Mouse (Mus musculus): ENCODE results near the gene Scn8a. TPM values are rescaled to one million over a fixed set of nuclear protein-coding genes. Genes with fewer than 3 reads are reported as not detected.
A peak's percentile ranks its signal among the peaks of the same experiment; 100 is the strongest.

The Scn8a gene
- polyA plus RNA-seq, 1 experiment from 2014 or later, result 1.3 TPM

DNA sequence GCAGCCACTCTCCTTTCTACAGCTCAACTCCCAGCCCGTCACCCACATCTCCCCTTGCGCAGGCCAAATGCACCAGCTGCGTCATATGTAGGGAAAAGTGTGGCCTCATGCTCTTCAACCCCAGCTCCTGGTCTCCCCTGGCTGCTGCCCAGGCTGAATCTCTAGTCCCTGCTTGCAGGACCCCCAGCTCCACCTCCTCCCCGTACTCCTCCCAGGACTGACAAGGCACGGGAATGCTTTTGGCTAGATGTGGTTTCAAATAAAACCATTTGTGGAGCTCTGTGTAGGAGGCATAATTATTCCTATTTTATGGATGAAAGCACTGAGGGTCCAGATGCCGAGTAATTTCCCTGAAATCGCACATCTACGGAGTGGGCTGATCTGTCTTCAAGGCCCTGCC is 37.5 kb upstream of the Scn8a start:
- WGBS, result 79% methylated on average over 8 of the region's 8 CpGs

DNA sequence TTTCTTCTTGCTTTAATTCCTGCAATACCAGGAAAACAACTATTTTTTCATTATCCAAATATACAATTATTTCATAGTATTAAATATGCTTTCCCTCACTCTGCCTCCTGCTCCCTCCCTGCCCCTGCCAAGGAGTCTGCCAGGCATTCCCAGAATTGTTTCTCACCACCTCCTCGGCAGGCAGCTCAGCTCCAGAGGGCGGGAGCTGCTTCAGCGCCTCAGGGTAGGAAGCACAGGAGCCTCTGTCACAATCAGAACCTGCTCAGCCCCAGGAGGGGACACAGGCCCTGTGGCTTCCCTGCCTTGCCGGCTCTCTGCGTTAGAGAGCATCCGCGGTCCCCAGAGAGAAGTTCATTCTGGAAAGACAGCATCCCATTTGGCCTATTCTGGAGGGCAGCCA is 36.9 kb upstream of the Scn8a start:
- peaks cover 2% of the 10 kb centered on the region; the same call in 1 of the 2 replicates for H3K9me3 ChIP-seq (ENCODE audit: low read depth, low read length)
- WGBS, result 31% methylated on average over 7 of the region's 7 CpGs
- DNase-seq, result no peak
- no peak overlapping the region for H3K4me2 ChIP-seq
- no peak overlapping the region for H3K27ac ChIP-seq (ENCODE audit: low read depth)
- H3K36me3 ChIP-seq (ENCODE audit: insufficient read depth), result no peaks in the 10 kb centered on the region
- no peak for TF ChIP-seq CTCF (IDR thresholded peaks at IDR 0.05; ENCODE audit: low read depth)
- H3K4me1 ChIP-seq (ENCODE audit: insufficient read depth), result no peaks in the 10 kb centered on the region
- H3K27me3 ChIP-seq (ENCODE audit: insufficient read depth, low read length), result no peaks in the 10 kb centered on the region; the same call in 1 of the 2 replicates
- no peak overlapping the region for H3K4me3 ChIP-seq (ENCODE audit: low read depth, low read length)
- ATAC-seq (ENCODE audit: insufficient read depth), result no peak
- H3K9ac ChIP-seq, result no peak overlapping the region

More for the DNA sequence above, 37.5 kb upstream of the Scn8a start:
- Histone ChIP-seq H3K9ac (no peak overlapping the region), H3K4me1 (ENCODE audit: insufficient read depth) (no peaks in the 10 kb centered on the region), H3K4me3 (ENCODE audit: low read depth, low read length) (no peak overlapping the region), H3K9me3 (ENCODE audit: low read depth, low read length) (no peaks in the 10 kb centered on the region), H3K27ac (ENCODE audit: low read depth) (no peak overlapping the region), H3K27me3 (ENCODE audit: insufficient read depth, low read length) (no peaks in the 10 kb centered on the region; the same call in 1 of the 2 replicates), H3K4me2 (no peak overlapping the region), H3K36me3 (ENCODE audit: insufficient read depth) (no peaks in the 10 kb centered on the region)
- DNase-seq (no peak), ATAC-seq (ENCODE audit: insufficient read depth) (no peak)
- no peak for TF ChIP-seq CTCF (IDR thresholded peaks at IDR 0.05; ENCODE audit: low read depth)

DNA sequence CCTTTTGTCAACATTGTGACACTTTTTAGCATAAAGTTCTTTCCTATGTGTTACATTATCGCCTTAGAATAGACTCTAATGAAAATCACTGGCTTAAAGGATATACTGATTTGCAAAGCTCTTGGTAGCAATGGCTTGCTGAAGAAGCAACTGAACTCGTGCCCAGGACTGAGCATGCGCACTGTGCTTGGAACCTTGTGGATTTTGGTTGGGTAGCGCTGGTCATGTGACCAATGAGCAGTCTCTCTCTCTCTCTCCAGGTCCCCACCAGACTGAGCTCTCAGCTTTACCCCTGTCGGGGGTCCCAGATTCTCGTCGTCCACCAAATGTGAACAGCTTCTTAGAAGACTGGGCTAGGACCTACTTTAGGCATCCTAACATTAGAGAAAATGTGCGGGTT is 32.9 kb upstream of the Scn8a start:
- no peak overlapping the region for H3K4me2 ChIP-seq
- no peak for TF ChIP-seq CTCF (IDR thresholded peaks at IDR 0.05; ENCODE audit: low read depth)
- H3K27ac ChIP-seq (ENCODE audit: low read depth), result no peak overlapping the region
- no peaks in the 10 kb centered on the region for H3K27me3 ChIP-seq (ENCODE audit: insufficient read depth, low read length)
- WGBS, result 74% methylated on average over 8 of the region's 8 CpGs
- H3K9ac ChIP-seq, result no peak overlapping the region
- H3K36me3 ChIP-seq (ENCODE audit: insufficient read depth), result no peaks in the 10 kb centered on the region
- ATAC-seq (ENCODE audit: insufficient read depth), result no peak
- H3K4me3 ChIP-seq (ENCODE audit: low read depth, low read length), result no peak overlapping the region
- H3K4me1 ChIP-seq (ENCODE audit: insufficient read depth), result no peaks in the 10 kb centered on the region
- peaks cover 3% of the 10 kb centered on the region; the same call in 1 of the 2 replicates for H3K9me3 ChIP-seq (ENCODE audit: low read depth, low read length)
- DNase-seq, result no peak

DNA sequence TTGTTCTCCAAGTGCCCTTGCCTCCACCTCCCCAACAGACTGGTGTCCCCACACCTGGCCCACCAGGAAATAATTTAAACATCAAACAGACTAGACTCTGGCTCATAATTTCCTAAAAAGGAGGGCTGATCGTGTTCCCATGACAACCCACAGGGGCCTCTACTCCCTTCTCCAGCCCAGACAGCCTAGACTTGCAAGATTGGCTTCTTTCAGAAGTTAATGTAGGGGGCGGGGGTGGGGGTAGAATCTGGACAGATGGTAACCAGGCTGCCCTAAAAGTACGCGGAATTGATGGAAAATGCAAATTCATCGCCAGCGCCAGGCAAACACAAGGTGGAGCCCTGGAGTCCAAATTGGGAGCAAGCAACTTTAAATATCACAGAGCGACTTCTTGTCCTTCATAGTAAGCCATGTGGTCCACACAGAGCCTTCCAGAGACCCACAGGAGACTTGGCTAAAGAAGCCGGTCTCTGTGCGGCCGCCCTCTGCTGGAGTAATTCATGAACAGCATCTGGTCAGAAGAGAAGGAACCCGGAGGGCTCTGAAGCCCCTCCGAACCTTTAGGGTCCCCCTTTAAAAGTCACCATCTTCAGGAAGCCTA is 31.0 kb upstream of the Scn8a start:
- Histone ChIP-seq H3K27me3 (ENCODE audit: insufficient read depth, low read length) (no peaks in the 10 kb centered on the region), H3K4me2 (no peak overlapping the region), H3K27ac (ENCODE audit: low read depth) (no peak overlapping the region), H3K4me3 (ENCODE audit: low read depth, low read length) (no peak overlapping the region), H3K36me3 (ENCODE audit: insufficient read depth) (no peaks in the 10 kb centered on the region), H3K9me3 (ENCODE audit: low read depth, low read length) (peaks cover 3% of the 10 kb centered on the region; the same call in 1 of the 2 replicates), H3K4me1 (ENCODE audit: insufficient read depth) (no peaks in the 10 kb centered on the region), H3K9ac (no peak overlapping the region)
- 36% methylated on average over 12 of the region's 12 CpGs for WGBS
- DNase-seq (peak; percentile 80), ATAC-seq (ENCODE audit: insufficient read depth) (peak; percentile 68)
- TF ChIP-seq CTCF (IDR thresholded peaks at IDR 0.05; ENCODE audit: low read depth), result peak; percentile 69

DNA sequence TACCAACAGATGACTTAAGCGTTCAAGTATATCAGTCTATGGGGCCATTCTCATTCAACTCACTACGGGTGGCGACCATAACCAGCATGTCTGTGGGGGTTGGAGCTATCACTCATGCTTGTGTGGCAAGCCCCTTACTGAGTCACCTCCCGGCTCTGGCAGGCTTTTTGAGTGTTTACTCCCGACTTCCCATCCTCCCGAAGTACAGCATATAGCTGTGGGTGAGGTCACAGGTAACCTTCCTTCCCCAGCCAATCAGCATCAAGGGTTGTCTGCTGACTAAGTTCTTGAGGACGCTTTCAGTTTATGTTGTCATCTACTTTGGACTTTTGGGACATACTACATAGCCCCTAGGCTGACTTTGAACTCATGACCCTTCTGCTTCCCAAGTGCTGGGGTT is 25.3 kb upstream of the Scn8a start:
- no peaks in the 10 kb centered on the region for H3K27me3 ChIP-seq (ENCODE audit: insufficient read depth, low read length)
- 0 out of 2 replicates have a peak overlapping the region, but pooled peaks have one; percentile 78 for H3K27ac ChIP-seq (ENCODE audit: low read depth)
- H3K36me3 ChIP-seq (ENCODE audit: insufficient read depth), result no peaks in the 10 kb centered on the region
- no peak for TF ChIP-seq CTCF (IDR thresholded peaks at IDR 0.05; ENCODE audit: low read depth)
- H3K9ac ChIP-seq, result no peak overlapping the region
- no peaks in the 10 kb centered on the region for H3K9me3 ChIP-seq (ENCODE audit: low read depth, low read length)
- WGBS, result 71% methylated on average over 7 of the region's 7 CpGs
- ATAC-seq (ENCODE audit: insufficient read depth) (no peak), DNase-seq (no peak)
- no peak overlapping the region for H3K4me3 ChIP-seq (ENCODE audit: low read depth, low read length)
- H3K4me1 ChIP-seq (ENCODE audit: insufficient read depth), result peaks cover 5% of the 10 kb centered on the region; the same call in 1 of the 2 replicates
- H3K4me2 ChIP-seq, result no peak overlapping the region

DNA sequence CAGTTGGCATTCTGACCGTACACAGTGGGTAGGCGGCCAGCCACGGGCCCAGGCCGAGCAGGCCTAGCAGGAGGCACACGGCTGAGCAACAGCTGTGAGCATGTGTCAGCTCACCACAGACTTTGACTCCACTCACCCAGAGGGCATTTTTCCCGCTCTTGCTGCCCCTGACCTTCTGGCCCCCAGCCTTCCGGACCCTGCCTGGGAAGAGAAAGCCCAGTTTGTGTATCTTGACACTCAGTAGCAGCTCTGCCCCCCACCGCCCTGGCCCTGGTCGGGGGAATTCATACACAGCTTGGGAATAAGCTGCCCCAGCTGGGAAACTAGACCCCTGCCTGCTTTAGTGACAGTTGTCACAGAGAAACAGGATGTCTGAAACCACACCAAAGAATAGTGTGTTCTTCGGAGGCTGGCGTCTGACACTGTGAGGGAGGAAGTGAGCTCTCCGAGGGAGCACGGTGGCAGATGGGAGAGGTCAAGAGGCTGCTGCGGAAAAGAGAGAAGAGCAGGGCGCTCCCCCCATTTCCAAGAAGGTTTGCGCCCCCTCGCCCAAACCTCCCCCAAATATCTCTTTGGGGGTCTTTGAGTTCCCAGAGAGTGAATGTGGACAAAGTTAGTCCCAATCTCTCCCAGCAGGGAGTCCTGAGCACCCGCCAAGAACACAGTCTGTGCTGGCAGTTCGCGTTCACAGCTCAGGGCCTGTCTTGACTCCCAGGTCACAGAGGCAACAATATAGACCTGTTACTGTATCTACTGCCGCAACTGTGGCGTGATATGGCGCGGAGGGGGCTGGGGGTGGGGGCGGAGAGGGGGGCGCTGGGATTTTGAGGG is 24.4 kb upstream of the Scn8a start:
- no peaks in the 10 kb centered on the region for H3K36me3 ChIP-seq (ENCODE audit: insufficient read depth)
- peaks cover 5% of the 10 kb centered on the region; the same call in 1 of the 2 replicates for H3K4me1 ChIP-seq (ENCODE audit: insufficient read depth)
- H3K9ac ChIP-seq, result no peak overlapping the region
- peak; percentile 83 for ATAC-seq (ENCODE audit: insufficient read depth)
- peak overlapping the region; percentile 20; the same call in 1 of the 2 replicates for H3K4me2 ChIP-seq
- no peak overlapping the region for H3K4me3 ChIP-seq (ENCODE audit: low read depth, low read length)
- no peaks in the 10 kb centered on the region for H3K9me3 ChIP-seq (ENCODE audit: low read depth, low read length)
- no peaks in the 10 kb centered on the region for H3K27me3 ChIP-seq (ENCODE audit: insufficient read depth, low read length)
- DNase-seq, result peak; percentile 69
- 29% methylated on average over 26 of the region's 26 CpGs for WGBS
- H3K27ac ChIP-seq (ENCODE audit: low read depth), result peak overlapping the region; percentile 78
- no peak for TF ChIP-seq CTCF (IDR thresholded peaks at IDR 0.05; ENCODE audit: low read depth)

DNA sequence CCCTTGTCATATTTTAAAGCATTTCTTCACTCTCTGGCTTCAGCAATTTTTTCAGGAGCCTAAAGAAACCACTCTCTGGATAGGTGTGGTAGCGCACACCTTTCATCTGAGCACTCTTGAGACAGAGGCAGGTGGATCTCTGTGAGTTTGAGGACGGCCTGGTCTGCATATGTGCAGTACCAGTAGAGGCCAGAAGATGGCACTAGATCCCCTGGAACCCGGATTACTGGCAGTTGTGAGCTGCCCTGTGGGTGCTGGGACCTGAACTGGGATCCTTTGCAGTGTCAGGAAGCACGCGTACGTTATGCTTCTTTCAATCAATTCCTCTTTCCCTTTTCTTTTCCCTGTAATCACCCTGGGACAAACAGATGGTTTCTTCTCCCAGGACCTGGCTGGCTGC is 22.5 kb upstream of the Scn8a start:
- no peak overlapping the region for H3K4me3 ChIP-seq (ENCODE audit: low read depth, low read length)
- H3K4me2 ChIP-seq, result no peak overlapping the region
- H3K9ac ChIP-seq, result no peak overlapping the region
- DNase-seq, result no peak
- no peaks in the 10 kb centered on the region for H3K27me3 ChIP-seq (ENCODE audit: insufficient read depth, low read length)
- 81% methylated on average over 6 of the region's 6 CpGs for WGBS
- ATAC-seq (ENCODE audit: insufficient read depth), result no peak
- H3K27ac ChIP-seq (ENCODE audit: low read depth), result no peak overlapping the region
- H3K4me1 ChIP-seq (ENCODE audit: insufficient read depth), result peaks cover 5% of the 10 kb centered on the region; the same call in 1 of the 2 replicates
- TF ChIP-seq CTCF (IDR thresholded peaks at IDR 0.05; ENCODE audit: low read depth), result peak; percentile 53
- no peaks in the 10 kb centered on the region for H3K36me3 ChIP-seq (ENCODE audit: insufficient read depth)
- no peaks in the 10 kb centered on the region for H3K9me3 ChIP-seq (ENCODE audit: low read depth, low read length)
